Mouse (Mus musculus): ENCODE results near the gene Pim2.
A peak's percentile ranks its signal among the peaks of the same experiment; 100 is the strongest.
"Not testable (repeated sequence)": the region's sequence is repeated elsewhere in the genome, so short reads cannot be mapped to it uniquely, and the experiment has no call there.

Gene Pim2

DNA sequence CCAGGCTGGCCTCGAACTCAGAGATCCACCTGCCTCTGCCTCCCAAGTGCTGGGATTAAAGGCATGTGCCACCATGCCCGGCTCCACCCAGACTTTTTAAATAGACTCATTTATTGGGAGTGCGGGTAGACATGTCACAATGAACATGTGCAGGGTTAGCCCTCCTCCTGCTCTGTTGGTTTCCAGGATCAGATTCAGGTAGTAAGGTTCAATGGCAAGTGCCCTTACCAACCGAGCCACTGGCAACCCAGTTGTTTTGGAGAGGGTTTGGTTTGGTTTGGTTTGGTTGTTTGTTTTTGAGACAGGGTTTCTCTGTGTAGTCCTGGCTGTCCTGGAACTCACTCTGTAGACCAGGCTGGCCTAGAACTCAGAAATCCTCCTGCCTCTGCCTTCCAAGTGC, 31.2 kb downstream of the Pim2 start, which contains the start of gene Gm10490:
Gene Gm10490, plus strand, starts transcription at position 301 of the 400 bp plus-strand sequence.
- DNase-seq = not testable (repeated sequence)

DNA sequence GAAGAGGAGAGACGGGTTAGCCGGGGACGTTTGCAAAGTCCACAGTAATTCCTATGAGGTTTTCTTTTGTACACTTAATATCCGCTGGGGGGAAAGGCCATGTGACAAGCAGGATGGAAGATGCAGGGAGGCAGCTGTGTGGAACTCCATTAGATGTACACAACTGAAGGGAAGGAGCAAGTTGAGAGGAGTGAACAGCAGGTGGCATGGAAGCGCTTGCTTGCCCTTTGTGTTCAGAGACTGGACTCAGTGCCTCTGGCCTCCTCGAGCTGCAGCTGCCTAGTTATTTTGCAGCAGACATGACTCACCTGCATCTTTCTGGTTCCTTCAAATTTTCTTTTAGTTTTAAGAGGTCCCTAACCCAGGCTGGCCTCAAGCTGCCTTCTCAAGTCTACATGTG, 32.4 kb downstream of the Pim2 start:
- DNase-seq = no peak

DNA sequence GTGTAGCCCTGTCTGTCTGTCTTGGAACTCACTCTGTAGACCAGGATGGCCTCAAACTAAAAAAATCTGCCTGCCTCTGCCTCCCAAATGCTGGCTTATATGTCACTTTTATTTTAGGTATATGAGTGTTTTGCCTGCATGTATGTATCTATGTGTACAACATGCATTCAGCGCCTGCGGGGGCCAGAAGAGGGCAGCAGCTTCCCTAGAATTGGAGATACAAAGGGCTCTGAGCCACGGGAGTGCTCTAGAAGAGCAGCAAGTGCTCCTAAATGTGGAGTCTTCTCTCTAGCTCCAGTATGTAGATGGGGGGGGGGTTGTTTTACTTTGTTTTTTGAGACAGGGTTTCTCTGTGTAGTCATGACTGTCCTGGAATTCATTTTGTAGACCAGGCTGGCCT, 37.6 kb downstream of the Pim2 start:
- DNase-seq = peak; percentile 48

DNA sequence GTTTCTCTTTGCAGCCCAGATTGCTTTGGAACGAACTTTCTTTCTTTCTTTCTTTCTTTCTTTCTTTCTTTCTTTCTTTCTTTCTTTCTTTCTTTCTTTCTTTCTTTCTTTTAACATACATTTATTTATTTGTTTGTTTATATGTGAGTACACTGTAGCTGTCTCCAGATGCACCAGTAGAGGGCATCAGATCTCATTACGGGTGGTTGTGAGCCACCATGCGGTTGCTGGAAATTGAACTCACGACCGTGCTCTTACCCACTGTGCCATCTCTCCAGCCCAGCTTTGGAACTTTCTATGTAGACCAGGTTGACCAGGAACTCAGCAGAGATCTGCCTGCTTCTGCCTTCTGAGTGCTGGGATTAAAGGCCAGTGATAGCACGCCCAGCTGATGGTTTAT, 39.9 kb downstream of the Pim2 start:
- not testable (repeated sequence) for DNase-seq

DNA sequence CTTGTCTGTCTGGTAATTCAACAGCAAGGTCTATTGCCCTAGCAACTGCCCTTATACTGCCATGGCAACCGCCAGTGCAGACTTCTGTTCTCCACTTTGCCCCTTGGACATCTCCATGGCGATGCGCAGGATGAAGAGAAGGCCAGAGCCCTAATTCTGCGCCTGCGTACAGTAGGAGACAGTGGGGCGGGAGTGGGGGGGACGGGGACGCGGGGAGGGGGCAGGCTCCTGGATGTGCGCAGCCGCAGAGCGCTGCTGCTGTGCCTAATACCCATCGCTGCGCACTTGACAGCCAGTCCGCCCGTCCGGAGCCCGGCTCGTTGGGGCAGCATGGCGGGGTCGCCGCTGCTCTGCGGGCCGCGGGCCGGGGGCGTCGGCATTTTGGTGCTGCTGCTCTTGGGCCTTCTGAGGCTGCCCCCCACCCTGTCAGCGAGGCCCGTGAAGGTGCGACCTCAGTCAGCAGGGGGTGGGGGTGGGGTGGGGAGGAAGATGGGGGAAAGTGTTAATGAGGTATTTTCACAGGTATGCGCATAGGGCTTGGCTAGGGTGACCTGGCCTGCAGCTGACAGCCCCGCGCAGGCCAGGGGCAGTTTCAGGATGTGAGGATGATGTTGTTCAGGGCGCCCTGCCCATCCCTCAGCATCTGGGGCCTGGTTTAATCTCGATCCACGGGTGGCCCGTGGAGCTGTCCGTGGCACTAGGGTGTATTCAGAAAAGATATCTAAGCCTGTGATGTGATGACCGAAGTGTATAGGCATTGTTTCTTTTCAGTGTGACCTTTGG, 41.7 kb downstream of the Pim2 start, which contains the start of gene Pcsk1n:
Gene Pcsk1n, plus strand, starts transcription at position 222 of the 783 bp plus-strand sequence.
- peak; percentile 15 for DNase-seq

DNA sequence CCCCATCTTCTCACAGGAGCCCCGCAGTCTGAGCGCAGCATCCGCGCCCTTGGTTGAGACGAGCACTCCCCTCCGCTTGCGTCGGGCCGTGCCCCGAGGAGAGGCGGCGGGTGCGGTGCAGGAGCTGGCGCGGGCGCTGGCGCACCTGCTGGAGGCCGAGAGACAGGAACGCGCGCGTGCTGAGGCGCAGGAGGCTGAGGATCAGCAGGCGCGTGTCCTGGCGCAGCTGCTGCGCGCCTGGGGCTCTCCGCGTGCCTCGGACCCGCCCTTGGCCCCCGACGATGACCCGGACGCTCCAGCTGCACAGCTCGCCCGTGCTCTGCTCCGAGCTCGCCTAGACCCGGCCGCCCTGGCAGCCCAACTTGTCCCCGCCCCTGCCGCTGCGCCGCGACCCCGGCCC, 44.0 kb downstream of the Pim2 start:
- no peak for DNase-seq

DNA sequence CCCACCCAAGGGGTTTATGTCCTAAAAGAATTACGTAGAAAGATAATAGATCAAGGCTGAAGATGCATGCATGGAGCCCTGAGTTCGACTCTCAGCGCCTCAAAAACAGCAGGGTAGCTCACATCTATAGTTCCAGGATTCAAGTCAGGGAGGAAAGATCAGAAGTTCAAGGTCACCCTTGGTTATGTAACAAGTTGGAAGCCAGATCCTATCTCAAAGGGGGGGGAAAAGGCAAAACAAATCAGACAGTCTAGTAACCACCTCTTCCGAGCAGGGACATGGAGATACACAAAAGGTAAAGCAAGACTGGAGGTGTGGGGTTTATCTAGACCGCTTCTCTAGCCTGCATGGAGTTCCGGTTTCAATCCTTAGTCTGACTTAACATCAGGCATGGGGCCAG, 48.2 kb downstream of the Pim2 start:
- no peak for DNase-seq

DNA sequence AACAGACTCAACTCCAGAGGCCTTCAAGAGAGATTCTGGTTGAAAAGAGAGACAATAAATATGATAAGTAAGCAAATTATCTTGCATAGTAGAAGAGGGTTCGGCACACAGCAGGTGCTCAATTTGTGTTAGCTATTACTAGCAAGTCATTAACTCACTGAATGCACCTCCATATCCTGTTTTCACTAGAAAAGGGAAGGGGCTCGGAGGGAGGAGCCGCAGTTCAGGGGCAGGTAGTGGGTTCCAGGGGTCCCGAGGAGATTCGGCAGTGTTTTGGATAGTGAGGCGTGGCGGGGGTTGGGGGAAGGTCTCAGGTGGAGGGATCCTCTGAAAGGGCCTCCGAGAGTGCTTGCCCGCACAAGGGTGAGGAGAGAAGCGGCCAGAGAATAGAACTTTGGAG, 49.1 kb downstream of the Pim2 start:
- no peak for DNase-seq

DNA sequence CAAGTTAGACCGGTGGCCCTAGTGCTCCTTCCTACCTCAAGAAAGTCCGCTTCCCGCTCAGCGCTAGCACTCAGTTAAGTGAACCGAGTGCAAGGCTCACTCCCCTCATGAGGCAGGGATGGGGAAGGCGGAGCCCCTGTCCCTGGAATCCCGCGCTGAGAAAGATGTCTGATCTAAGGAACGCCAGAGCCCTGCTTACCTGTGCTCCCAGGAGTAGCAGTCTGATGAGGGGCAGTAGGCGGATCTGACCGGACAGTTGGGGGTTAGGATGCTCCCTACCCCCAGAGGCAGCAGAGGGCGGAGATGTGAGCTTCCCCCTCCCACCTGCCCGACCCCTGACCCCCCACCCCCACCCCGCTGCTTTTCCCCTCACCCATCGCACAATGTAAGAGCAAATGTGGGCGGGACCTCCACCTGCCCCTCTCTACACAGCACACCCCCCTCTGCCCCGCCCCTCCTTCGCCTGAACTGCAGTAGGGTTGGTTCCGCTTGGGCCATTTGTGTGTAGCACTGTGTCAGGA, 50.3 kb downstream of the Pim2 start, which contains the start of gene Eras:
Gene Eras, minus strand, starts transcription at position 338 of the 521 bp plus-strand sequence.
- no peak for DNase-seq
